Mouse (Mus musculus) spleen, adult 2 months (tissue): ENCODE data around the gene Ttyh1.

Source experiments
- CTCF ChIP-seq: fragments of 200-500 bp; IDR thresholded peaks from 2 replicates; pipeline ENCODE4 v1.5.1; 2011; ENCODE audit warnings: mild to moderate bottlenecking, inconsistent platforms; ENCODE audit not compliant: insufficient read depth, insufficient read length, insufficient replicate concordance; ENCODE audit errors: extremely low read depth
- POLR2A ChIP-seq: fragments of 200-500 bp; IDR thresholded peaks from 2 replicates; pipeline ENCODE4 v1.6.1; 2011; ENCODE audit warnings: low read depth, low read length, inconsistent platforms

- TF ChIP-seq CTCF = no peak
- no peak for TF ChIP-seq POLR2A
Measured at GRCm38 (mm10) chr7:4124856-4125255, 5.6 kb downstream of the Ttyh1 start.
